Mouse (Mus musculus): ENCODE measurements around the gene Farp1.
A peak's percentile ranks its signal among the peaks of the same experiment; 100 is the strongest.

The Farp1 gene

DNA sequence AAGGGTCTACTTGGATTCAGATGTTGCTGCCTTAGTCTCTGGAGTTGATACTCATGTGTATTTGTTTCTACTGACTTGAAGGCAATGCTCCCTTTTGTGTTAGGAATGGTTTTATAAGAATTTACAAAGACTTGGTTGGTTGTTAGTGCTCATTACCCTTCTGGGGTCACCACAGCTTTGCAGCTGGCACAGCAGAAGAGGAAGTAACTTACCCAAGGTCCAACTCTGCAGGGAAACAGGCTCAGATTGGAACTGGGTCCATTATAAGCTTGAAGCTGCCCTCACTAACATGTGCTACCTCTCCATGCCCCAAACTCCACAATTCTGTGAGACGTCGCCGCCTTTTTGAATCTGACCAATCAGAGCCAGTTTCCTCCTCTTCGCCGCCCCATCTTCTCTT, 22.8 kb downstream of the Farp1 start:
- no peak for DNase-seq (ENCODE audit: low read depth, low spot score)

DNA sequence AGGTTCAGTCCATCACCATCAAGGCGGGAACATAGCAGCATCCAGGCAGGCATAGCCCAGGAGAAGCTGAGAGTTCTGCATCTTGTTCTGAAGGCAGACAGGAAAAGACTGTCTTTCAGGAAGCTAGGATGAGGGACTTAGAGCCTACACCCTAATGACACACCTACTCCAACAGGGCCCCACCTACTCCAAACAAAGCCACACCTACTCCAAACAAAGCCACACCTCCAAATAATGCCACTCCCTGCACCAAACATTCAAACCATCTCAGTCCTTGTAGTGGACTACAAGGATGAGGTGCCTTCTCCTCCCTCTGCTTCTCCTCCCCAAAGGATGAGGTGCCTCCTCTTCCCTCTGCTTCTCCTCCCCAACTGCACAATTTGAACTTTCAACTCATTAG, 23.5 kb downstream of the Farp1 start:
- no peak for DNase-seq (ENCODE audit: low read depth, low spot score)

DNA sequence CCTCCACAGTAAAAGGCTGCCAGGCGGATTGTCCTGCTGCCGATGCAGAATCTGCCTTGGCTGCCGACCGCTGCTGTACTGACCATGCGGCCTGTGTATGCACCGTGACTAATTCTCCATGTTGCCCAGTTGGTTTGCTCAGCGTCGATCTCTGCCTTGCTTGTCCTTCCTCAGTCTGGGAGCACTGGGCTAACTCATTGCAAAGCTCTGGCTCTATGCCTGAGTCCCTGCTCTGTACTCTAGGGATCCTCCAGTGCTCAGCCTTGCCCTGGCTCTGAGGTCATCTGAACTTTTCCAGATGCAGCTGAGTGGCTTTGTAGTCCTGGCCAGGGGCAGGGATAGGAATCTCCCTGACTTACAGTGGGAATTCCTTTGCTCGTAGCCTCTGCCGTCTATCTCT, 24.3 kb downstream of the Farp1 start:
- DNase-seq (ENCODE audit: low read depth, low spot score) = no peak

DNA sequence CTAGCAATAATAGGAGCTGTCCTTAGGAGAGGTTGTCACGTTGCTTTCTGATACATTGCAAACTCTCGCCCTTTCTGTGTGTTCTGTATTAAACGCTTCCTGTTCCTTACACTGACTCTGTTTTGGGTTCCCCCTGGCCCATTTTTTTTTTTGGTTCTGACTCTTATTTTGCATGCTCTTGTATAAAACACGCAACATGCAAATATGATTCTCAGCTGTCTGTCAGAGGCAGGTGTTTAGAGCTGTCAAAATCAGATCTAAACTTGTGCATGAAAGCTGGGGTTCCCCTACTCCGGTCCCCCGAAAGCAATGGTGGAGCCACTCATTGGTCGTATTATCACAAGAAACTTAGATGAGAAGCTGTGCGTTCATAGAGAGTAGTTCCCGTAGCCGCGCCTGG, 25.5 kb downstream of the Farp1 start:
- DNase-seq (ENCODE audit: low read depth, low spot score) = no peak

DNA sequence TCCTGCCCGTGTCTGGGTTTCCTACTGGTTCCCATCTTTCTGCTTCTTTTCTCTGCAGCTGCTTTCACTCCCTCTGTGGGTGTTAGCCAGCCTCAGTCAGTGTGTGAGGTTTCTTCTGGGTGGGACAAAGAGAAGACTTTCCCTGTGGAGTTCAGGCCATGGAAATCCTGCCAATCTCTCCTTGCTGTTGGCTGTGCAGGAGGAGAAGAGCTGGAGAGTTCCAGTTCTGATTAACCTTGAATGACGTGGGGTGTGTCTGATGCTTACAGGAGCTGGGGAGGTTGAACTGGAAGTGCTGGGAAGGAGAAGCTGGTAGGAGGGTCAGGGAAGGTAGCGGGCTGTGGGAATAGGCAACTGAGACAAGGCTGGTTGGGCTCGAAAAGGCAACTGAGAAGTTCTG, 26.7 kb downstream of the Farp1 start:
- no peak for DNase-seq (ENCODE audit: low read depth, low spot score)

DNA sequence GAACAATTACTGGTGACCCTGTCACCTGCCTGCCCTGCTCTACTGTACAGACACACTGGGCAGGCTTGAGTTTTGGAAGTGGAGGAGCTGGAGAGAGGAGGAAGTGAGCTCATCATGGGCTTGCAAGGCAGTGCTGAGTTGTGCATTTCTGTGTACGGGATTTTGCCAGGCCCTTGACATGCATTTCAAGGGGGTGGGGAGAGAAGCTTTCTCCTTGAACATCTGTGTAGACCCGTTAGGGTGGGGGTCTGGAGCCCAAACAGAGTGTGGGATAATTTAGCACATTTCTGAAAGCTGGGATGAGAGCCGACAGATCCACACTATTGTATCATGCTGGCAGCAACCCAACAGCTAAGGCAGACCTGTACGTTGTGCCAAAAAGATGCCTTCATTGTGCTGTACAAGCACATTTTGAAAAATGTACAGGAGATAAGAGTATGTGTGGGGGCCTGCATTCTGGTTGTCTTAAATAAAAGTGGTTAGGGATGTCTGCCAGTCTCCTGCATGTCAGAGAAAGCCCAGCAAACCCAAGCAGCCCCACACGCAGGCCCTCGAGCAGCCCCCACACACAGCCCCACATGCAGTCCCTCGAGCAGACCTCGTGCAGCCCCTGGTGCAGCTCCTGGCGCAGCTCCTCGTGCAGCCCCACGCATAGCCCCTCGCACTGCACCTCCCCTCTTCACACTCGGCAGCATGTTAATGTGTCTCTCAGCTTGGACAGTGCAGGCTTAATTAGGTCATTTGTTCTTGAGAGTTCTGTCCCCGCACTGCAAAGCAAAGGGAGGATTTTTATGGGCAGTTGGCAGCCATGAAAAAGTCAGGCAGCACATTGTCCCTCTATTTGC, 27.5 kb downstream of the Farp1 start:
- DNase-seq (ENCODE audit: low read depth, low spot score) = peak; percentile 80

DNA sequence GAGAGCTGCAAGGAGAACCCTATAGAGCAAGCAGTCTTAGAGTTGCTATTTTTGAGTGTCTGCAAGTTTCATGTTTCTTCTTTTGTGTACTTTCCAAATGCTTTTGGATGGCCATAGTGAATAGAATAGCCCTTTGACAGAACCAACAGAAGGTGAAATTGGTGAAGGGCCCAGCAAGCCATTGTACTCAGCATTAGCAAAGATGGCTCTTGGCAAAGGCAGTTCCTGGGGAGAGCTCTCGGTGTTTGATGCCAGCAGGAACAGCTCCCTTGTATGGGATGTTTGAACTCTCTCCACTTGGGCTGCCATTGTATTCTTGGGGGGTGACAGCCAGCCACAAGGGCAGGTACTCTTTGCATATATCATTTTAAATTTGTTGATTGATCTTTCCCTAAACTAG, 29.7 kb downstream of the Farp1 start:
- DNase-seq (ENCODE audit: low read depth, low spot score) = no peak

DNA sequence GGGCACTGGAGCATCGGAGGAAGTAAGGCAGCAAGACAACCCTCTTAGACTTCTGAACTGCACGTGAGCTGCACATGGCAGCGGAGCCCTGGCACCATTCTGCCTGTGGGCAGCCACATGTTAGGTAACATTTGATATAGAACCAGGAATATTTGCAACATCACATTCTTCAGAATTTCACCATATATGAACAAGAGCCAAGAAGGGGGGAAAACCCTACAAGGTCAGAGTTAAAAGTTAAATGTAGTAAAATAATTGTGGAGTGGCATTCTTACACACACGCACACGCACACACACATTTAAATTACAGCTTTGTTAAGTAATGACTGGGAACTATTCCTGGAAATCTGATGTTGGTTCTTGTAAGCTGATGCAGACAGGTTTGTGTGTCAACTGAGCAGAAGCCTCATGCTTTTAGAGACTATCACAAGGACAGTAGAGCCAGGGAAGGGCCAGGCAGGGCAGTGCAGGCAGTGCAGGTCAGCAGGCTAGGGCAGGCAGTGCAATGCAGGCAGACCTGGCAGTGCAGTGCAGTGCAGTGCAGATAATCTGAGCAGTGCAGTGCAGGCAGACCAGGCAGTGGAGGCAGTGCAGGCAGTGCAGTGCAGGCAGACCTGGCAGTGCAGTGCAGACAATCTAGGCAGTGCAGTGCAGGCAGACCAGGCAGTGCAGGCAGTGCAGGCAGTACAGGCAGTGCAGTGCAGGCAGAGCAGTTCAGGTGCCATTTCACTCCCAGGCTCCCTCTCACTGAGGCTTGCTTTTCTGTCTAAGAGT, 38.3 kb downstream of the Farp1 start:
- no peak for DNase-seq (ENCODE audit: low read depth, low spot score)

DNA sequence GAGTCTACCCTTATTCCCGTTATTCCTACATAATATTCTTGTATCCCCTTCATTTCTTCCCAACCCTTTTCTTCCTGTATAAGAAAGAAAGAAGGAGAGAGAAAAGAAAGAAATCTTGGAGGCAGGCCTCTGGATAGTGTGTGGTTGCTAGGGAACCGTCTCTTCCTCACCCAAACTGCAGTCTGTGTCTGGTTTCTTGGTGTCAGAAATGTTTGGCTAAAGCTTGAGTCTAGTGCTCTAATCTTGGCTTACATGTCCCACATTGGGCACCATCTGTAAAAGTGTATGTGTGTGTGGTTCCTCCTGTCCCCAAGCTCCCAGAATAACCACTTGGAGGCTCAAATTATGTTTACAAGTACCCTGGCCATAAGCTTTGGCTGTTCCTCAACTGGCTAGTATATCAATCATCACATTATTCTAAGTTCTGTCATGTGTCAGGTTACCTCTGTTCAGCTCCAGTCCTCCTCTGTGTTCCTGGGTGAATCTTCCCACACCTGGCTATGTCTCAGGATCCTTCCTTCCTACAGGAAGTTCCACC, 39.3 kb downstream of the Farp1 start:
- peak; percentile 81 for DNase-seq (ENCODE audit: low read depth, low spot score)

DNA sequence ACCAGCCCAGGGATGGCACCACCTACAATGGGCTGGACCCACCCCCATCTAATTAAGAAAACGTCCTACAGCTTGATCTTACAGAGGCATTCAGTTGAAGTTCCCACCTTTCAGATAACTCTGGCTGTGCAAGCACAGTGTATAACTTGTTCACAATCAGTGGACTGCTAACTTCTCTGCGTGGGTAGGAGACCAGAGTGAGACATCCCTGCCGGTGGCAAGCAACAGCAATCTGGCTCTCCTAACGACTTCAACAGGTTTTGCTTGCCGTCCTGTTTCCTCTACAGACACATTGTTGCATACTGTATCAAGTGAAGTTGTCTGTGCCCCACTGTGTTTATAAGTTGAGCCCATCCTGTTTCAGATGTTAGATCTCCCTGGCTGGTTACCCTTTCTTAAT, 45.7 kb downstream of the Farp1 start:
- DNase-seq (ENCODE audit: low read depth, low spot score) = no peak

DNA sequence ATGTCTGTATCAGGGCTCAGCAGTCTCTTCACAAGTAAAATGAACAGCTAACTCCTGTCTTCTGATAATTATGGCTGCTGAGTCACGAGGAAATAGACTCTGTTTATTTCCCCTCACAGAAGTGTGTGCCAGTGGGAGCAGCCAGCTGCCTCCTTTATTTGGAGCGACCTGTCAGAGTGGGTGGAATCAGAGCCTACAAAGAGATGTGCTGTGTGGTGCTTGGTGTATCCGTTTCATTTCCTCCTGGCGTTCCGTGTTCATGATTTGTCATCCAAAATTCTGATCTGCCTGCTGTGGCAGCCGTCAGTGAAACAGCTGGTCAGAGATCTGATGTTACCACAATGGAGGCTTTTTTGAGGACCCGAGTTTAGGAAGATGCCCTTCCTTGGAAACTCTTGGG, 47.3 kb downstream of the Farp1 start:
- DNase-seq (ENCODE audit: low read depth, low spot score) = peak; percentile 88

DNA sequence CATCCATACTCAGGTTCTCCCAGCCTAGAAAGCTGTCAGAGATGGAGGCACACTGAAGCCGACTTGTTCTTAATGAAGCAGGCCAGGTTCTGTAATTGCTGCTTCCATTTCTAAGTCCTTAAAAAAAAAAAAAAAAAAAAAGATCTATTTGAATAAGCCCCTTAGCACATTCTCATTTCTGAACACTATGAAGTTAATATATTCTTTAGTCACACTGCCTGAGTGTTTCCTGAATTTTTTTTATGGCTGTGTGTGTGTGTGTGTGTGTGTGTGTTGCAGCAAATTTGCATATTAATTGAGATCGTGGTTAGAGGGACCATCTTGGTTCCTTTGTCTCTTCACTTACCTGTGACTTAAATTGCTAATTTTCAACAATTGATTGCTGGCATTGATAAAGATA, 47.8 kb downstream of the Farp1 start:
- DNase-seq (ENCODE audit: low read depth, low spot score) = no peak

DNA sequence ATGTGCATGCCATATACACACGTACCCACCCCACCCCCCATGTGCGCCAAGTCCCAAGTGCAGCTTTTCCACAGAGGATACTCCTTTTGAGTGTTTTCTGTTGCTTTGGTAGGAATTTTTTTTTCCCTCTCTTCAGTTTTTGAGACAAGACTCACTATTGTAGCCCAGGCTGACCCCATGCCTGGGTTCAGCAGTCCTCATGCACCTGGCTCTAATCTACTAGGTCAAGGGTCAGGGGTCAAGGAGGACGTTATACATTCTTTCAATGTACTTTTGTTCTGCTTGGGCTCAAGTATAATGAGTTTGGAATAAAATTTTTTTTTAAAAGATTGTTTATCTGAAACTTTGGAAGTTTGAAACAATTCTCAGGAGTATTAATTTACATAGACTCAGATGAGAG, 48.4 kb downstream of the Farp1 start:
- DNase-seq (ENCODE audit: low read depth, low spot score) = no peak

DNA sequence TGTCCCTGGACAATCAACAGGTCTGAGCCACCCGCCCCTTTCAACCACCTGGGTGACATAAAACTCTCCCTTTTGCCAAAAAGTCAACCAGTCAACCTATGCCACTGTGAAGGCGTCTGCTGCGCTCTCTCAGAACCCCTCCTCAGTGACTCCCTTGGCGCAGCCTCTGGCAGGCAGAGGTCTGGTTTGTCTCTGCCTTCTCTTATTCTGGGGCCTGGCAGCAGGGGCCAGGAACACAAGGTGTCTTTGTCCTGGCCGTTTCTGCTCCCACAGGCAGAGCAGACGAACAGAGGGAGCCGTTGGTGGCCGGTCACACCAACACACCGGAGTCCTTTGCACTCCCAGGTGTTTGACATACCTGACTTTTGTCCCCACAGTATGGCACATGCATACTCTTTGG, 57.5 kb downstream of the Farp1 start:
- DNase-seq (ENCODE audit: low read depth, low spot score) = no peak

DNA sequence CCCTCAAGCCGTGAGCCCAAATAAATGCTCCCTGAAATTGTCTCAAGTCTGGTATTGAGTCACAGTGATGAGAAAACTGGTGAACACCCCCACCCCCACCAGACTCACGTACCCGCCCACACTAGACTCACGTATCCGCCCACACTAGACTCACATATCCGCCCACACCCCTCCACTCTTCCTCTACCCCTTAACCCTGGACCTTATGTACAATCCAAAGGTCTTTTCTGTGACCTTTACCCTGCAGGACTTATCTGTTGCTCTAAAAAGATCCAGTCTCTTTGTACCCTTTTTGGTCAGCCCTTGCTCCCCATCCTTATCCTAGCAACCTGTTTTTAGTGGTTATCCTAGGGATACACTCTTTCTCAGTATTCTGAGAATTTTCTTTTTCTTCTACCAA, 58.9 kb downstream of the Farp1 start:
- no peak for DNase-seq (ENCODE audit: low read depth, low spot score)

DNA sequence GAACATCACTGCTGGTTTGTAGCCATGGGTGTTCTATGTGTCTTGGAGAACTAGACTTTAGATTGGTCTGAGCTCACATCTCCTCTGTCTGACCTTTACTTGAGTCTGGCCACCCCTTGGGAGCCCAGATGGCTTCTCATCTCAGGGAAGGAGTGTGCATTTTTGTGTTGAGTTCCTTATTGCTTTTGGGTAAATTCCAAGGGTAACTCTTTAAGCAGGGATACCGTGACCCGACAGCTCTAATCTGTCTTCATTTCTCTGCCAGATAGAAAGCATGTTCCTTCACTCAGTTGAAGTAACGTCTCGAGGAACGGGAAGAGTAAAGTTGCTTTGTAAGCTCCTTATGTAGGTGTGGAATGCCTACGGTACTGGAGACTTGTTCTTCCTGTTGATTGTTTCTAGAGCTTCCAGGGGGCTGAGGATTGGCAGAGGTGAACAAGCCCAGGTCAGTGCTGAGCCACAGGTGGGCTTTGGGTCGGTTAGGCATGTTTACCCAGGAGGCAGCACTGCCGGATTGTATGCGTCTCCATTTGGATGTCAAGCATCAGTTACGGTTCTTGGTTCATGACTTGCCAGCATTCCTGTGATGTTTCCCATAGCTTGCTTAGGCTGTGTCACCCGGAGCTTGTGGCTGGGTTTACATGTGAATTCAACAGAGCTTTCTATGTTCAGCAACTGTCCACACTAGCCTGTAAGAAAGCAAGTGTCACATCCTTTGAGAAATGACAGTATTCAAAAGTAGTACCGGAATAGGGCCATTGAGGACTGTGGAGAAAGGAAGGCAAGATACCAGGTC, 62.8 kb downstream of the Farp1 start:
- DNase-seq (ENCODE audit: low read depth, low spot score) = no peak

DNA sequence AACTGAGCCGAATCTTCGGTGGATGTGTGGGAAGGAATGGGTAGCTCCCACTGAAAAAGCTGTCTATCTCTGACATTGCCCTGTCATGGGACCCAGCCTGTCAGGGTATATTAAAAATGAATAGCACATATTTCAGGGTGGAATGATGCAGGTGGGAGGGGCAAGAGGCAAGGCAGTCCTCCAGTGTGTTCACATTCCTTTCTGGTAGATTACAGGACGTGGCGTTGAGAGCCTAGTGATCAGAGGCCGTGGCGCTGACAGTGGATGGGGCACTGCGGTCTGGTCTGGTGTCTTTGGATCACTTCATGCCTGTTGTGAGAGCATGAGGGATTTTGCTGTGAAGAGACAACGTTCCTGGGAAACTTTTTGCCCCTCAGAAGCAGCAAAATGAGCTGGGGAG, 64.1 kb downstream of the Farp1 start:
- no peak for DNase-seq (ENCODE audit: low read depth, low spot score)

DNA sequence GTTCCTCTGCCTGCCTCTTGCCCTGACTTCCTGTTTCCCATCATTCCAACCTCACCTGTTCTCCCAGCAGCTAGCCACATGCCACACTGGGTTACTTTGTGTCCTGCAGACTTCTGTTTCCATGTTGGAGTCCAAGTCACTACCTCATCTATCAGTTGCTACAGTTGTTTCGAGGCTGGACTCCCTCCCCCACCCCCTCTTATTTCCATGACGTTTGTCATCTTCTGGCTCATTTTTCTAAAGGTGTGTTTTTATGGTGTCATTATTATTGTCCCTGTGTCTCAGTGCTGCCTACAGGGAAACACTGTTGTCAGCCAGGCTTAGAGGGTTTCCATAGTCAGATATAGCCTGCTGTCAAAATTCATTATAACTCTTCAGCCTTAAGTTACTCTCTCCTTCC, 64.9 kb downstream of the Farp1 start:
- DNase-seq (ENCODE audit: low read depth, low spot score) = no peak

DNA sequence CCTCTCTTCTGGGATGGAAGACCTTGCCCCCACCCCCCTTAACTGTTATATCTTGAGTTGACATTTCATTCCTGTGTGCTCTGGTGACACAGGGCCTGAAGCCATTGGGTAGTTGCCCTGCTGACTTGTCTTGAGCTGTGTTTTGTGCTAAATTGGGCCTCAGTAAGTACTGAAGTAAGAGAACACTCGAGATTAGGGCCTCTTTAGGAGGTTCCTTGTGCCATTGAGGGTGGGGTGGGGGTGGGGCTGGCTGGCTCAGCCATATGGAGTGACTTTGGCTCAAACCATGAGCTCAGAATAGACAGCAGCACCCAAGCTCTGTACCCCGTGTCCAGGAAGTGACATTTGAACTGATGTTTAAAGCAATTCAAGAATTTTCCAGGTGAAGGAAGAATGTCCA, 65.8 kb downstream of the Farp1 start:
- DNase-seq (ENCODE audit: low read depth, low spot score) = no peak

DNA sequence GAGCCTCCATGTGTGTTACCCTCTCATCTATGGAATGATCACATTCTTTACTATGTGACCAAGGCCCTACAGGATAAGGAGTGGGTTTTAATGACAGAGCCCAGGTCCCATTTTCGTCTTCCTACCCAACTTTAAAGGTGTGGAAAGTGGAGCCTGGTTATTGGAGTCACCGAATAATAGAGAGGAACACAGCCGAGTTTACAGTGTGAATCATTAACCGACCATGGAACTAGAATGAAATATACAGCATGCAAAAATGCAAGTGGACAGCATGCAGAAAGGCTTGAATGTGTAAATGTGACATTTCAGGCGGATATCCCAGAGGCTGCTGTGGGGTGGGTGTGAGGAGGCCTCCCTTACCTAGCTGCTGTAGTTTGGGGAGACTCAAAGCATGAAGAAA, 66.5 kb downstream of the Farp1 start:
- no peak for DNase-seq (ENCODE audit: low read depth, low spot score)

DNA sequence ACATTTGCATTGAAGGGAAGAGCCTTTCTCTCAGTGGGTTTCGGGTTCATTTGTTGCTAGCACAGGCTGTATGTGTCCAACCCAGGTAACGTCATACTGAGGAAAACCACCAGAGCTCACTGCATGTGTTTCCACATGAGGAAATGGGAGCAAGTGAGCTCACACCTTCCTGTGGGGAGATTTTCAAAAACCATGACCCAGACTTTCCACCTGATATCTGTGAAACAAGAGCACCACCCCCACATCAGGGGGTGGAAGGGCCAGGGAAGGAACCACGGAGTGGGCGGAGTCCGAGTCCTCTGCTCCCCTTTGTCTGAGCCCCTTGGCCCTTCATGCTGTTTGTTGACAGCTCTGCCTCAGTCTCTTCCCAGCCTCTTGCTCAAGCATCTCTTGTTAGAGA, 67.6 kb downstream of the Farp1 start:
- no peak for DNase-seq (ENCODE audit: low read depth, low spot score)

DNA sequence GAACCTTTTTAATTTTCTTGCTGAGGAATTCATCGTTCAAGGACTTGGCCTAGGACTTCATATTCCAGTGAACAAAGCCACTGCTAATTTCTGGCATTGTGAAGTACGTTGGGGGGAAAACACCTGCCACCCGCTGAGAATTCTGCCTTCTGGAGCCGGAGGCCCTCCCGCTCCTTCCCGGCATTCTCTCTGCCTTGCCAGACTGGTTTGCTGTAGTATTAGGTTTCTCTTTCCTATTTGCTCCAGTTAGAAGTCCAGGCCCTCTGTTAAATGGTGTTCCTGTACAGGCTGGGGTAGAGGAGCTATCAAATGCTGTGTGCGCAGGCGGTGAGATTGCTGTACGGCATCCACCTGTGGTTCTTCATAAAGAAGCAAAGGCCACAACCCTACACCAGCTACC, 68.5 kb downstream of the Farp1 start:
- no peak for DNase-seq (ENCODE audit: low read depth, low spot score)
